Mouse (Mus musculus) adrenal gland, postnatal 10 days (tissue): ENCODE measurements around the gene Tert. TPM values are rescaled to one million over a fixed set of nuclear protein-coding genes. Genes with fewer than 3 reads are reported as not detected.

ENCODE experiments used
- DNase-seq: peaks from one replicate; pipeline ENCODE4 v3.0.0; 2021; ENCODE audit warnings: mixed read lengths
- total RNA-seq, 2 experiments: library from RNA; stranded (reverse); gene quantifications; 2 replicates each; pipeline ENCODE4 v1.2.3; 2021

Tert gene
- total RNA-seq, 2 experiments from 2014 or later: 3.2 to 7.8 TPM

DNA sequence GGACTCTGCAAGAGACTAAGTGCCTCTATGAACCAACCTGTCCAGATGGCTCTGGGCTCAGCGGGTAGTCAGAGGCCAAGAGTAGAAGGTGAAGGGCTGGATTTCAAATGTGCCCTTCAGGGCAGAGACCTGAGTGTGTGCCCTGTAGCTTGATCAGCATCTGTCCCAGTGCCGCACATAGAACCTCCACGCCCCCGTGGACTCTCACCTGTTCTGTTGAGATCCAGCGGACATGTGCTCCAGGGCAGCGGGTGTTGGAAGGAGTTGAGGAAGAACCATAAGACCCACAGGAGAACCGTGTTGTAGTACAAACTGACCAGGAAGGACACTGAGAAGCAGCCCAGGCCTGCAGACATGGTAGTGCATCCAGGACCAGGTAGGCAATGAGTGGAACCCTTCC is 48.5 kb downstream of the Tert start:
- DNase-seq: no peak

DNA sequence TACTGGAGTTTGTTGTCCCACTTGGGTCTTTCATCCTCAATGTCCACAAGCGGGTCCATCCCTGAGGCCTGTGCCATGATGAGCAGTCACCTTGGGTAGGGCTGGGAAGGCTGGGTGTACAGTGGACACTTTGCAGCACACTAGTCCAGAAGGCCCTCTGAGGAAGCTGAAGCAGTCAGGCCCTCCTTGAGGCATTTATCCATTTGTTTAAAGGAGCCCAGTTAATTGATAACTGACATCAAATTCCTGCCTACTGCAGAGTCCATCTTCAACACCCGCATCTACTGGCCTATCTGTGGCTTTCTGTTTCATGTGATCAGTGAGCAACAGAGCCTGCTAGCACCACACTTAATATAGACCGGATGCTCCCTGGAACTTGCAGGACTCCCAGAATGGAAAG is 51.1 kb downstream of the Tert start, which contains the start of gene Slc6a18:
Gene Slc6a18, minus strand, starts transcription at position 171 of the 400 bp plus-strand sequence.
- DNase-seq: no peak

GRCm38 (mm10) chr13:73679311-73679710 is 52.6 kb downstream of the Tert start:
- no peak for DNase-seq

GRCm38 (mm10) chr13:73680394-73680793 is 53.7 kb downstream of the Tert start:
- DNase-seq: peak; percentile 25

DNA sequence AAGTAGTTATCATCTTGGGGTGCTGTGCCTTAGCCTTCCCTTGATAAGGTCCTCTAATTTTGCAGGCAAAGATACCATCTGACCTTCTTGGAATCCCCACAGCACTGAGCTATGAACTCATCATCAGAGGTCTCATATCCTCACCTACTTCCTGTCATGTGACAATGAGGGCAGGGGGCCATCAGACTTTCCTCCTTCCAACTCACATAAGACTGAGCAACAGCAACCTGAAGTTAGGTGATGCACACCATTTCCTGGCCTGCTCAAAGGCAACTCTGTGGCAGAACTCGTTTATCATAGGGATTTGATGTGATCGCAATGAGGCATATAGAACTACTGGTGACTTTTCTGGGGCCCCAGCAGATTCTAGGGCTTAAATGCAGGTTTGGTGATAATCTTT is 55.5 kb downstream of the Tert start:
- DNase-seq: no peak

DNA sequence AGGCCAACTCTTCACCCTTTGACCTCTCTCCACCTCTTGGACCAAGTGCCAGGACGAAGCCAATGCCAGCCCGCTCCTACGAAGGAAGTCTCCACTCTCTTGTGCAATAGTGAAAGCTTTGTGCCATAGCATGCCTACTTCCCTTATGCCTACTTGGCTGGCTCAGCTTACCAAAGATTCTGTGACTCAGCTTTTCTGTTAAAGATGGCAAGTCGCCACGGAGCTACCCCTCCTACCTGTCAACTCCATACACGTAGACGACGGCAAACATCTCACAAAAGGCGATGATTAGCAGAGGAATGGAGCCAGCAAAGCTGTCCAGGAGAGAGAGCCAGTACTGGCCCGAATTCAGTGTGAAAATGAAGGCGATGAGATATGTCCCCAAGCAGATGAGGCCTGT is 57.0 kb downstream of the Tert start:
- DNase-seq: peak; percentile 59

GRCm38 (mm10) chr13:73684412-73684811 is 57.7 kb downstream of the Tert start:
- DNase-seq: peak; percentile 22

DNA sequence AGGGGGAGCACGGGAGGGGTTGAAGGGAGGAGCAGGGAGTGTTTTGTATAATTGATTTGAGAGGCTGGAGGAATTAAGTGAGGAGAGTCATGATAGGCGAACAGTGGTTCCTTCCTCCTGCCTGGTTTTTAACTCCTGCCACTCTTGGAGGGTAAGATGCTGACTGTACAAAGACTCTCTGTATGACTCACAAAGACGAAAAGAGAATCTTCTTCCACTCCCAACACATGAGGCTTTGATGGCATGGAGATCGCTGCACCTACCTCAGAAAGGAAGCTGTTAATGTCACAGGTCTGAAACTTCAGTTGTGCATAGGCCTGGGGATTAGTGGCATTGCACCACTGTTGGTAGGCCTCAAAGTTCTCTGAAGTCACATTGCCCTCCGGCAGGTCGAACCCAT is 58.8 kb downstream of the Tert start:
- DNase-seq: no peak

DNA sequence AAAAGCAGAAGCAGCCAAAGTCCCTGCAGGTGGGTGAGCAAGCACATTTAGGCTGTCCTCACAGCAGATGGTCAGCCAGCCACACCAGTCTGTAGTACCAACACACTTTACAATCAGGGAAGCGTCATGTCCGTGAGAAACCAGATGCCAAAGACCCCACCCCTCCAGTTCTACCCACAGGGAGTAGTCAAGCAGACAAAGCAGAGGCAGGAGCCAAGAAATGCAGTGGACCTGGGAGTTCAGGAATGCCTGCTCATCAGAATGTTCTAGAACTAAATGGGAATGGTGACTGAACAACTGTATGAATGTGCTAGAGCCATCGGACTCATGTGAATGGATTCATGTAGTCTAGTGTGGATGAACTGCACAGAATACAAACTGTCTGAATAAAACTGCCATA is 60.9 kb downstream of the Tert start:
- no peak for DNase-seq

- DNase-seq: no peak
Measured at GRCm38 (mm10) chr13:73688934-73689333, 62.2 kb downstream of the Tert start.

DNA sequence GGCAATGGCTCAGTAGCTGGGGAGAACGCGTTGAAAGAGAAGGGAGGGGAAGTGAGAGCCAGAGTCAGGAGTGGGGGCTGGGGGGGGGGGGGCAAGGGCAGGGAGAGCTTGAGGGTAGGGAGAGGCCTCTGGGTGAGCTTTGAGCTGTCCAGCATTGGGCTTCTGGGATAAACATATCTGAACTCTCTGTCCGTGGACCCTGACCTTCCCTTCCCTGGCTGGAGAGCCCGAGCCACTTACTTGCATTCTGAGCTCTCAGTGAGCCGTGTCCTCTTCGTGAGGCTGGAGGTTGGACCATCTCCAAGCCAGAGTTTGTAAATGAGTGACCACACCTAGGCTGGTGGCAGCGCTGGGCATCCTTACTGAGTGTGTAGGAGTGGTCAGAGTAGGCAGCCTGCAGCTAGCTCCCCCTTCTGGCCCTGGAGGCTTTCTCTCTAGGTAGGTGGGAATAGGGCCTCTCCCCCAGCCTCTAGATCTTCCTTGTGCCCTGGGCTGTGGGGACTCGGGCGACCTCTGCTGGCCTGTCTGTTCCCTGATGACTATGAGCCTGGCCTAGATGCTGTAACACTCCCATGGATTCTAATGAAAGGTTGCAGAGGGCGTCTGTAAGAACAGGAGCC is 65.6 kb downstream of the Tert start:
- DNase-seq: peak; percentile 81

GRCm38 (mm10) chr13:73693333-73693732 is 66.6 kb downstream of the Tert start:
- DNase-seq: no peak

DNA sequence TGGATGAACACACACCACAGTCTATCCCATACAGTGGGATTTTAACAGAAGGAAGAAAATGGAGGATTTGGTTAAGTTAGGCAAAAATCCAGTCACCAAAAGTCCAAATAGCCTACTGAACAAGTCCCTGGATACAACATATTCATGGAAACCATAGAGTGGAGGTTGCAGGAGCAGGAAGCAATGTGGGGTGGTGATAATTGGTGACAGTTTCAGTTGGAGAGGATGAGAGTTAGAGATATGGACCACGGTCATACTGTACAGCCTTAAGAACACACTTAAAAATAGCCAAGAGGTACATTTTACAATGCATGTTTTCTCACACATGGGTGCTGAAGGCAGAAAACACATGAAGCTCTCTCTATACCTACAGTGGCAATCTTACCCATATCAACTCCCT is 68.3 kb downstream of the Tert start:
- no peak for DNase-seq

- DNase-seq: no peak
Measured at GRCm38 (mm10) chr13:73696529-73696928, 69.8 kb downstream of the Tert start.

Other genes with a start within 250 kb of the Tert start
- 10 to 100 TPM; 17.0 to 20.4 TPM for gene Lpcat1, start 159.7 kb upstream of the Tert start, total RNA-seq
- not detected for gene Slc6a3, start 90.2 kb upstream of the Tert start, total RNA-seq
- 100 to 1,000 TPM; 110 to 111 TPM for gene Clptm1l, start 22.9 kb upstream of the Tert start, total RNA-seq
- not detected for gene Slc6a18, start 51.1 kb downstream of the Tert start, total RNA-seq
- gene Slc6a19, start 78.0 kb downstream of the Tert start, total RNA-seq: under 1 TPM; 0.79 to 0.84 TPM
- 10 to 100 TPM; 33.1 to 43.1 TPM for gene Slc12a7, start 106.2 kb downstream of the Tert start, total RNA-seq
- gene Nkd2, start 220.7 kb downstream of the Tert start, total RNA-seq: 1 to 10 TPM; 2.8 to 3.0 TPM